Mouse (Mus musculus): ENCODE data around the gene Emilin2.

GRCm38 (mm10) chr17:71240811-71241210 lies 71.0 kb downstream of the Emilin2 start:
- no peak for TF ChIP-seq CTCF (IDR thresholded peaks at IDR 0.05; ENCODE audit: control insufficient read depth, insufficient read depth, insufficient read length)
- no peak for TF ChIP-seq MAX (IDR thresholded peaks at IDR 0.05)
- no peak for TF ChIP-seq MYOG (IDR thresholded peaks at IDR 0.05; ENCODE audit: control insufficient read depth, extremely low read depth, insufficient read length)
- no peak for TF ChIP-seq MYOD1 (IDR thresholded peaks at IDR 0.05; ENCODE audit: control insufficient read depth, insufficient read length, low read depth)
- no peak for TF ChIP-seq USF1 (IDR thresholded peaks at IDR 0.05; ENCODE audit: low read depth)
